Mouse (Mus musculus): ENCODE data around the gene Cpne8.

- TF ChIP-seq POLR2A (IDR thresholded peaks at IDR 0.05; ENCODE audit: low read depth, low read length) (no peak), CTCF (conservative IDR thresholded peaks at IDR 0.05; ENCODE audit: insufficient read depth, insufficient read length, low read depth, low read length) (no peak)
These were observed 25.1 kb upstream of the Cpne8 start for GRCm38 (mm10) chr15:90704314-90704713.
